Mouse (Mus musculus) midbrain, postnatal 0 days (tissue): ENCODE results near the gene Irak2. TPM values are rescaled to one million over a fixed set of nuclear protein-coding genes. Genes with fewer than 3 reads are reported as not detected.

Experiments
- ATAC-seq: fragments of 200-750 bp; cut with Nextera tagmentation; 2 replicates; pipeline ENCODE4 v1.8.0; 2017; ENCODE audit warnings: moderate number of reproducible peaks, mild to moderate bottlenecking, moderate TSS enrichment, moderate library complexity; ENCODE audit not compliant: low FRiP score
- DNase-seq: peaks from one replicate; pipeline ENCODE4 v3.0.0-alpha.2; 2015; ENCODE audit warnings: low spot score
- H3K27ac ChIP-seq: fragments of 300-500 bp; sonication (generic); 2 replicates; pipeline ENCODE4 v1.5.1; 2014; ENCODE audit warnings: low read depth, mild to moderate bottlenecking, low read length, mixed read lengths
- H3K27me3 ChIP-seq: fragments of 300-500 bp; sonication (generic); 2 replicates; pipeline ENCODE4 v1.6.1; 2014; ENCODE audit warnings: low read length, control low read depth, mixed read lengths; ENCODE audit not compliant: insufficient read depth
- H3K36me3 ChIP-seq: fragments of 300-500 bp; sonication (generic); 2 replicates; pipeline ENCODE4 v1.6.1; 2014; ENCODE audit warnings: low read length, control low read depth, mixed read lengths; ENCODE audit not compliant: insufficient read depth
- H3K4me1 ChIP-seq: fragments of 300-500 bp; sonication (generic); 2 replicates; pipeline ENCODE4 v1.6.1; 2014; ENCODE audit warnings: mild to moderate bottlenecking, control low read depth, antibody characterized with exemption, low read length, mixed read lengths; ENCODE audit not compliant: insufficient read depth
- H3K4me2 ChIP-seq: fragments of 300-500 bp; sonication (generic); 2 replicates; pipeline ENCODE4 v1.6.1; 2014; ENCODE audit warnings: low read depth, mild to moderate bottlenecking, low read length, mixed read lengths; ENCODE audit not compliant: poor library complexity, severe bottlenecking
- H3K4me3 ChIP-seq: fragments of 300-500 bp; sonication (generic); 2 replicates; pipeline ENCODE4 v1.5.1; 2014; ENCODE audit warnings: low read depth, mild to moderate bottlenecking, low read length, moderate library complexity
- H3K9ac ChIP-seq: fragments of 300-500 bp; sonication (generic); replicated peaks from 2 replicates; pipeline ENCODE4 v1.6.1; 2014; ENCODE audit warnings: mild to moderate bottlenecking, low read length, moderate library complexity, mixed read lengths; ENCODE audit not compliant: poor library complexity, severe bottlenecking
- H3K9me3 ChIP-seq: fragments of 300-500 bp; sonication (generic); 2 replicates; pipeline ENCODE4 v1.6.1; 2016; ENCODE audit warnings: low read length, control low read depth
- CTCF ChIP-seq: IDR thresholded peaks from 2 replicates; pipeline ENCODE4 v1.5.1; 2016; ENCODE audit warnings: antibody characterized with exemption, mild to moderate bottlenecking
- WGBS: fragments of 180-500 bp; shearing (Covaris S2); extraction: QIAGEN DNeasy Blood & Tissue Kit; methylation state at CpG from one replicate; pipeline ENCODE4 v1.1.7; 2014; 5-methylcytosine and 5-hydroxymethylcytosine counted together
- polyA plus RNA-seq: library from polyadenylated mRNA; unstranded; fragments of >200 nt; fragmentation: Nextera tagmentation; extraction: Ambion mirVana; gene quantifications from 2 replicates; pipeline ENCODE4 v1.2.1, GENCODE M21; 2015
- total RNA-seq: library from RNA; depleted of rRNA; stranded (reverse); fragments of >200 nt; gene quantifications from 2 replicates; pipeline ENCODE4 v1.2.3, GENCODE M21; 2014

Irak2 gene
- total and polyA plus RNA-seq, 2 experiments from 2014 or later: 2.7 to 7.6 TPM

- no peak for TF ChIP-seq CTCF
- WGBS: 93% methylated on average over 8 of the region's 8 CpGs
- DNase-seq: no peak
- H3K4me2 ChIP-seq: no peak overlapping the region
- H3K27ac ChIP-seq: no peak overlapping the region
- H3K9me3 ChIP-seq: no peaks in the 10 kb centered on the region
- H3K4me1 ChIP-seq: no peaks in the 10 kb centered on the region
- H3K27me3 ChIP-seq: no peaks in the 10 kb centered on the region
- H3K9ac ChIP-seq: no peak overlapping the region
- no peak overlapping the region for H3K4me3 ChIP-seq
- peaks cover 26% of the 10 kb centered on the region for H3K36me3 ChIP-seq
- no peak for ATAC-seq
Measured at GRCm38 (mm10) chr6:113612258-113612969, 25.9 kb upstream of the Irak2 start.

- Histone ChIP-seq H3K4me1 (no peaks in the 10 kb centered on the region), H3K27me3 (no peaks in the 10 kb centered on the region), H3K4me3 (no peak overlapping the region), H3K4me2 (no peak overlapping the region), H3K27ac (no peak overlapping the region), H3K9me3 (no peaks in the 10 kb centered on the region), H3K9ac (no peak overlapping the region), H3K36me3 (peaks cover 33% of the 10 kb centered on the region)
- DNase-seq (no peak), ATAC-seq (no peak)
- no peak for TF ChIP-seq CTCF
- 99% methylated on average over 7 of the region's 7 CpGs for WGBS
Measured at GRCm38 (mm10) chr6:113614152-113614551, 24.1 kb upstream of the Irak2 start.

- Histone ChIP-seq H3K4me3 (no peak overlapping the region), H3K4me2 (no peak overlapping the region), H3K27ac (no peak overlapping the region), H3K9me3 (no peaks in the 10 kb centered on the region), H3K4me1 (no peaks in the 10 kb centered on the region), H3K27me3 (no peaks in the 10 kb centered on the region), H3K9ac (no peak overlapping the region), H3K36me3 (peaks cover 33% of the 10 kb centered on the region)
- no peak for TF ChIP-seq CTCF
- ATAC-seq: no peak
- no peak for DNase-seq
- 97% methylated on average over 8 of the region's 8 CpGs for WGBS
Measured at GRCm38 (mm10) chr6:113614997-113615396, 23.3 kb upstream of the Irak2 start.

- TF ChIP-seq CTCF: no peak
- no peaks in the 10 kb centered on the region for H3K4me1 ChIP-seq
- no peaks in the 10 kb centered on the region for H3K9me3 ChIP-seq
- H3K27me3 ChIP-seq: no peaks in the 10 kb centered on the region
- no peak overlapping the region for H3K4me2 ChIP-seq
- no peak overlapping the region for H3K9ac ChIP-seq
- no peak overlapping the region for H3K4me3 ChIP-seq
- WGBS: 94% methylated on average over 4 of the region's 4 CpGs
- DNase-seq: no peak
- ATAC-seq: no peak
- no peak overlapping the region for H3K27ac ChIP-seq
- peaks cover 33% of the 10 kb centered on the region for H3K36me3 ChIP-seq
Measured at GRCm38 (mm10) chr6:113615489-113615888, 22.8 kb upstream of the Irak2 start.

DNA sequence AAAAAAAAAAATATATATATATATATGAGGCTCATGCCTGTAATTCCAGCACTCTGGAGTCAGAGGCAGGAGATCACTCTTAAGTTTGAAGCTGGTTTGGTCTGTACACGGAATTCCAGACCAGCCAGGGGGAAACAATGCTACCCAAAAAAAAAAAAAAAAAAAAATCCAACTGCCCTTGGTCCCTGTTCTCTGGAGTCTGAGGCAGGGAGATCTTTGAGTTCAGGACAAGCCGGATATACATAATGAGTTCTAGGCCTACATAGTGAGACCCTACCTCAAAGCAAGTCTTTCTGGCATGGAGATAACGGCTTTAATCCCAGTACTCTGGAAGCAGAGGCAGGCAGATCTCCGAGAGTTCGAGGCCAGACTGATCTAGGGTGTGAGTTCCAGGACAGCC is 14.9 kb upstream of the Irak2 start:
- H3K27ac ChIP-seq: no peak overlapping the region
- 69% methylated on average over 5 of the region's 5 CpGs for WGBS
- no peaks in the 10 kb centered on the region for H3K36me3 ChIP-seq
- H3K9ac ChIP-seq: no peak overlapping the region
- no peaks in the 10 kb centered on the region for H3K9me3 ChIP-seq
- no peaks in the 10 kb centered on the region for H3K27me3 ChIP-seq
- TF ChIP-seq CTCF: no peak
- ATAC-seq (no peak), DNase-seq (no peak)
- H3K4me2 ChIP-seq: peak overlapping the region; percentile 75
- peak overlapping the region; percentile 69 for H3K4me3 ChIP-seq
- H3K4me1 ChIP-seq: peaks cover 5% of the 10 kb centered on the region; the same call in 1 of the 2 replicates

GRCm38 (mm10) chr6:113623941-113624751 is 14.1 kb upstream of the Irak2 start, which contains the start of gene Vhl:
Gene Vhl, plus strand, starts transcription at chr6:113623959.
- peak within 1 kb of the TSS; percentile 75 for H3K4me2 ChIP-seq
- WGBS: under 1% methylated on average over 66 of the region's 76 CpGs
- ATAC-seq: peak; percentile 87
- H3K36me3 ChIP-seq: peaks cover 3% of the 10 kb centered on the region; the same call in 1 of the 2 replicates
- no peaks in the 10 kb centered on the region for H3K27me3 ChIP-seq
- peak; percentile 33 for TF ChIP-seq CTCF
- H3K9me3 ChIP-seq: no peaks in the 10 kb centered on the region
- H3K9ac ChIP-seq: peak within 1 kb of the TSS; percentile 86
- peaks cover 5% of the 10 kb centered on the region; the same call in 1 of the 2 replicates for H3K4me1 ChIP-seq
- peak within 1 kb of the TSS; percentile 69 for H3K4me3 ChIP-seq
- DNase-seq: peak; percentile 85
- peak within 1 kb of the TSS; percentile 86 for H3K27ac ChIP-seq
